Mouse (Mus musculus) heart, postnatal 0 days (tissue): ENCODE data around the gene St3gal4. TPM values are rescaled to one million over a fixed set of nuclear protein-coding genes. Genes with fewer than 3 reads are reported as not detected.

Experiments
- ATAC-seq: fragments of 200-750 bp; cut with Nextera tagmentation; 2 replicates; pipeline ENCODE4 v1.8.0; 2017; ENCODE audit warnings: low read depth, moderate number of reproducible peaks, moderate library complexity; ENCODE audit not compliant: insufficient read depth
- DNase-seq: peaks from one replicate; pipeline ENCODE4 v3.0.0-alpha.2; 2016; ENCODE audit warnings: low spot score
- H3K27ac ChIP-seq: fragments of 300-500 bp; sonication (generic); 2 replicates; pipeline ENCODE4 v1.5.1; 2014; ENCODE audit warnings: low read depth, mild to moderate bottlenecking
- H3K27me3 ChIP-seq: fragments of 300-500 bp; sonication (generic); 2 replicates; pipeline ENCODE4 v1.6.1; 2014; ENCODE audit warnings: low read length, mixed read lengths; ENCODE audit not compliant: control insufficient read depth, insufficient read depth
- H3K36me3 ChIP-seq: fragments of 300-500 bp; sonication (generic); replicated peaks from 2 replicates; pipeline ENCODE4 v1.6.1; 2014; ENCODE audit warnings: low read length, mixed read lengths; ENCODE audit not compliant: control insufficient read depth, insufficient read depth
- H3K4me1 ChIP-seq: fragments of 300-500 bp; sonication (generic); 2 replicates; pipeline ENCODE4 v1.6.1; 2014; ENCODE audit warnings: antibody characterized with exemption; ENCODE audit not compliant: control insufficient read depth, insufficient read depth
- H3K4me2 ChIP-seq: fragments of 300-500 bp; sonication (generic); 2 replicates; pipeline ENCODE4 v1.6.1; 2014; ENCODE audit warnings: low read depth, mild to moderate bottlenecking, low read length, moderate library complexity
- H3K4me3 ChIP-seq: fragments of 300-500 bp; sonication (generic); 2 replicates; pipeline ENCODE4 v1.5.1; 2014; ENCODE audit warnings: low read depth, low read length
- H3K9ac ChIP-seq: fragments of 300-500 bp; sonication (generic); replicated peaks from 2 replicates; pipeline ENCODE4 v1.6.1; 2014; ENCODE audit warnings: low read depth, low read length, mixed read lengths
- H3K9me3 ChIP-seq: fragments of 300-500 bp; sonication (generic); replicated peaks from 2 replicates; pipeline ENCODE4 v1.6.1; 2016; ENCODE audit warnings: low read length; ENCODE audit not compliant: control insufficient read depth
- CTCF ChIP-seq: IDR thresholded peaks from 2 replicates; pipeline ENCODE4 v1.5.1; 2016; ENCODE audit warnings: antibody characterized with exemption, control low read depth, low read depth
- EP300 ChIP-seq: IDR thresholded peaks from 2 replicates; pipeline ENCODE4 v1.6.1; 2016; ENCODE audit warnings: antibody characterized with exemption, low read depth
- WGBS: fragments of 180-500 bp; shearing (Covaris S2); extraction: QIAGEN DNeasy Blood & Tissue Kit; methylation state at CpG from one replicate; pipeline ENCODE4 v1.1.7; 2014; 5-methylcytosine and 5-hydroxymethylcytosine counted together
- polyA plus RNA-seq: library from polyadenylated mRNA; unstranded; fragments of >200 nt; fragmentation: Nextera tagmentation; extraction: Ambion mirVana; gene quantifications from 2 replicates; pipeline ENCODE4 v1.2.1, GENCODE M21; 2015
- total RNA-seq: library from RNA; depleted of rRNA; stranded (reverse); fragments of >200 nt; gene quantifications from 2 replicates; pipeline ENCODE4 v1.2.3, GENCODE M21; 2014; ENCODE audit warnings: low replicate concordance

Gene St3gal4
- total and polyA plus RNA-seq, 2 experiments from 2014 or later: 25.2 to 37.6 TPM

DNA sequence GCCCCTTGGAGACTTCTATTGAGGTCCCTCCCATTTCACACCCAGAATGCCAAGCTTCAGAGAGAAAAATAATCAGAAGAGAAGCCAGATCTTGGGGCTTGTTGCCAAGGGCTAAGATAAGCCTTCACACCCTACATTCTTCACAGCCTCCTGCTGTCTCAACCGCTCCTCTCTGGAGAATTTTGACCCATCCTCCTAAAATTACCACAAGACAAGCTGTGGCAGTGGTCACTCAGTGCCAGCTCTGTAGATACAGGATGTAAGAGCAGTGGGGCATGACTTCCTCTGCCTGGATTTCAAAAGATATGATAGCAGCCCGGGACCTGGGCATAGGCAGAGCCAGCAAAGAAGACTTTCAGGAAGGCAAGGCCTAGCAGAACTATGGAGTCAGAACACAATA, 57.6 kb downstream of the St3gal4 start:
- ATAC-seq (no peak), DNase-seq (no peak)
- Histone ChIP-seq H3K4me1 (peaks cover 20% of the 10 kb centered on the region), H3K9ac (no peak overlapping the region), H3K36me3 (no peaks in the 10 kb centered on the region), H3K4me2 (no peak overlapping the region), H3K27me3 (no peaks in the 10 kb centered on the region), H3K9me3 (no peaks in the 10 kb centered on the region), H3K27ac (no peak overlapping the region), H3K4me3 (no peak overlapping the region)
- 44% methylated on average over 2 of the region's 2 CpGs for WGBS
- TF ChIP-seq EP300: no peak
- TF ChIP-seq CTCF: no peak

DNA sequence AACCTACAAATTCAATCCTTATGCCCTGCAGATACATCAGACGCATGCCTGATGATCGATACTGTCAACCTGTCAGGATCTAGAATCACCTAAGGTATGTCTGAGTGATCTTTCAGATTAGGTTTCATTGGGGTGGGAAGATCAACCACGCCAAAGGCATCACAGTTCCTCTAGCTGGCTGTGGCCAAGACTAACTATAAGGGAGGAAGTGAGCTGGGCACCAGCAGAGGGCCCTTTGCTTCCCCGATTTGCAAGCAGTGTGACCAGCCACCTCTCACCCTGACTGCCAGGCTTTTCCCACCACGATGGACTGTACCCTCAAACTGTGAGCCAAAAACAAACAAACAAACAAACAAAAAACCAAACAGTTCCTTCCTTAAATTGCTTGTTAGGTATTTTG, 59.2 kb downstream of the St3gal4 start:
- Histone ChIP-seq H3K4me2 (no peak overlapping the region), H3K4me1 (peaks cover 20% of the 10 kb centered on the region), H3K9ac (no peak overlapping the region), H3K27me3 (no peaks in the 10 kb centered on the region), H3K4me3 (no peak overlapping the region), H3K9me3 (no peaks in the 10 kb centered on the region), H3K27ac (no peak overlapping the region), H3K36me3 (no peaks in the 10 kb centered on the region)
- no peak for TF ChIP-seq EP300
- no peak for TF ChIP-seq CTCF
- WGBS: 86% methylated on average over 5 of the region's 5 CpGs
- DNase-seq (no peak), ATAC-seq (no peak)

DNA sequence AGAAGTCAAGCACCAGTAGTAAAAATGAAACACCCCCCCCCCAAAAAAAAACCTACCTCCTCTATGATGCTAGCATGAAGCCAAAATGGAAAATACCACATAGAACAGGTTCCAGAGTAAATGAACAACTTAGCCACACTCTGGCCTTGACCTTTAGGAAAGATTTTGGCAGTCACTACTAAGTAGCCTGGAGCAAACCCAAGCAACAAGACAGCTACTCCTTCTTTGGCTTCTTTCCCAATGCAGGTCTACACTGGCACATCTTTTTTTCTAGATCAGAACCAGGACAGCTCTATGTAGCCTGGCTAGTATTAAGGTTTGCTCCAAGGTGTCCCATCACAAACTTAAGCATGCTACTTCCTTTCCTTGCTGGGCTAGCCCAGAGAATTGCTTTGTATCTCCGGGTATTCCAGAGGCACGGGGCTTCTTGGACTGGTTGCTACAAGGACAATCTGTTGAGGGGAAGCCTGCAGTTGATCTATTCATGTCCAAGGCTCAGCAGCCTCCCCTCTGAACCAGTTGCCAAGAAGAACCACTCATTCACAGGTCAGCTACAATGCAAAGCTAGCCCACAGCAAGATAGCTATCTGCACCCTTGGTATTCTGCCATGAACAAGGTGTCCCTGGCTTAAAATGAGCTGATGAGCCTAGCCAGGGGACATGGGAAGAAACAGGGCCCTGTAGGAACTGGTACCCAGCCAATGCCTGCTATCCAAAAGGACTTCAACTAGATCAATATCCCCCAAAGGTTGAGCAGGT, 60.3 kb downstream of the St3gal4 start:
- Histone ChIP-seq H3K27ac (no peak overlapping the region), H3K4me3 (no peak overlapping the region), H3K27me3 (no peaks in the 10 kb centered on the region), H3K9me3 (no peaks in the 10 kb centered on the region), H3K4me1 (peaks cover 20% of the 10 kb centered on the region), H3K4me2 (no peak overlapping the region), H3K36me3 (peaks cover 6% of the 10 kb centered on the region), H3K9ac (no peak overlapping the region)
- ATAC-seq: no peak
- DNase-seq: no peak
- TF ChIP-seq CTCF (no peak), EP300 (no peak)
- 70% methylated on average over 2 of the region's 2 CpGs for WGBS

DNA sequence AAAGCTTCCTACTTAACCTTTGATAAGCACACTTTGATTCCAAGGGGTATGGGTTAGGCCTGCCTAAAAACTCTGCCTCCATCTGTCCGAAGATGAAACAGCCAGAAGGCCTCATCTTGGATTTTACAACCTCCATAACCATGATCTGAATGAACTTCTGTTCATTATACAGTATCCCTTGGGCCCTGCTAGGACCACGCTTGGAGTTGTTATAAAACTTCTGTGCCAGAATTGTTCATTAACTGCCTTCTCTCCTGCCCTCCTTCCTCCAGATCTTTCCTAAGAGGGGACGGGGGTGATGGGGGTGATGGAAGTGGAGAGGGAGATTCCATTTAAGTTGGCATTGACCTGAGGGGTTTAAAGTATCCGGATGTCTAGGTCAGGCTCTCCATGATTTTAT, 60.9 kb downstream of the St3gal4 start:
- peaks cover 12% of the 10 kb centered on the region for H3K36me3 ChIP-seq
- H3K9me3 ChIP-seq: no peaks in the 10 kb centered on the region
- TF ChIP-seq EP300 (no peak), CTCF (no peak)
- H3K27me3 ChIP-seq: no peaks in the 10 kb centered on the region
- DNase-seq: no peak
- ATAC-seq: no peak
- WGBS: 79% methylated on average over 4 of the region's 4 CpGs
- no peak overlapping the region for H3K4me3 ChIP-seq
- H3K4me1 ChIP-seq: peaks cover 20% of the 10 kb centered on the region
- no peak overlapping the region for H3K9ac ChIP-seq
- H3K27ac ChIP-seq: no peak overlapping the region
- no peak overlapping the region for H3K4me2 ChIP-seq

DNA sequence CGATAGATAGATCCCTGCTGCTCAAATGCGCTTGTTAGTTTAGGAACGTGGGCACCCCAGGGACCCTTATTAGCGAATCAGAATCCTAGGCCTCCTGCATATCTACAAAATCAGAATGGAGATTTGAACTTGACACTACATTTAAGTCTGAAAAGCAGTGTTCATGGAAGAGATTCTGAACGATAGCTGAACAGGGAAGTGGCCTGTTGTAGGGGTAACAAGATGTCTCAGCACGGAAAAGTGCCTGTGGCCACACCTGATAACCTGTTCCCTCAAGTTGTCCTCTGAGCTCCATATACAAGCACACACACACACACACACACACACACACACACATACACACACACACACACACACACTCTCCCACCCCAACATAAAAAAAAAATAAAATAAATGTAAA, 61.4 kb downstream of the St3gal4 start:
- Histone ChIP-seq H3K4me3 (no peak overlapping the region), H3K4me2 (no peak overlapping the region), H3K27me3 (no peaks in the 10 kb centered on the region), H3K9me3 (no peaks in the 10 kb centered on the region), H3K4me1 (peaks cover 22% of the 10 kb centered on the region), H3K27ac (no peak overlapping the region), H3K36me3 (peaks cover 17% of the 10 kb centered on the region), H3K9ac (no peak overlapping the region)
- no peak for TF ChIP-seq CTCF
- no peak for TF ChIP-seq EP300
- DNase-seq: no peak
- WGBS: 83% methylated on average over 6 of the region's 6 CpGs
- no peak for ATAC-seq

DNA sequence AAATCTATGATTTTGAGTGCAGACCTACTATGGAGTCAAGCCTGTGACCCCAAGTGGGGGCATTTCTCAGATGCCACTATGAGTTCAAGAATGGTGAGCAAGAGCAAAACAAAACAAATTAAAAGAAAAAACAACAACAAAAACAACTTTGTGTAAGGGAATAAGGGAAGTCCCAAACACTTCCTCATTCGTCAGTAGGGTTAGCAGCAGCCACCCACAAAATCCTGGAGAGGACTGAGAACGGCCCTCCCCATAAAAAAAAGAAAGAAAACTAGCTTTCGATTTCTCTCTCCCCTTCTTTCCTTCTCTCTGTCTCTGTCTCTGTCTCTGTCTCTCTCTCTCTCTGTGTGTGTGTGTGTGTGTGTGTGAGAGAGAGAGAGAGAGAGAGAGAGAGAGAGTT, 62.5 kb downstream of the St3gal4 start:
- no peaks in the 10 kb centered on the region for H3K27me3 ChIP-seq
- no peak overlapping the region for H3K4me2 ChIP-seq
- TF ChIP-seq CTCF (no peak), EP300 (no peak)
- no peak for DNase-seq
- no peak overlapping the region for H3K9ac ChIP-seq
- H3K4me1 ChIP-seq: peaks cover 25% of the 10 kb centered on the region
- H3K27ac ChIP-seq: no peak overlapping the region
- no peak for ATAC-seq
- H3K36me3 ChIP-seq: peaks cover 24% of the 10 kb centered on the region
- H3K4me3 ChIP-seq: no peak overlapping the region
- H3K9me3 ChIP-seq: no peaks in the 10 kb centered on the region
- WGBS: 82% methylated on average over 3 of the region's 3 CpGs
